Mouse (Mus musculus) myocyte (in vitro differentiated cells): ENCODE measurements around the gene Sds.

ENCODE experiments used
- CEBPB ChIP-seq: IDR thresholded peaks from 2 replicates; pipeline ENCODE4 v1.6.1; 2011; ENCODE audit warnings: mild to moderate bottlenecking, moderate library complexity; ENCODE audit not compliant: poor library complexity, insufficient read depth, severe bottlenecking
- E2F4 ChIP-seq: IDR thresholded peaks from one replicate; pipeline ENCODE4 v1.6.1; 2011; ENCODE audit warnings: mild to moderate bottlenecking, control low read depth, moderate library complexity; ENCODE audit not compliant: insufficient read depth
- MAX ChIP-seq: IDR thresholded peaks from one replicate; pipeline ENCODE4 v1.6.1; 2011; ENCODE audit warnings: low read depth, mild to moderate bottlenecking, control low read depth
- MYOD1 ChIP-seq, 3 experiments: IDR thresholded peaks; one replicate each; pipeline ENCODE4 v1.6.1; 2011; ENCODE audit warnings: control low read depth in 2 of 3, low read depth in 2 of 3, mild to moderate bottlenecking in 2 of 3, moderate library complexity in 1 of 3; ENCODE audit not compliant: insufficient read length in 2 of 3, control insufficient read depth in 1 of 3
- MYOG ChIP-seq, 3 experiments: IDR thresholded peaks; one replicate each; pipeline ENCODE4 v1.6.1; 2011; ENCODE audit warnings: control low read depth in 2 of 3, low read depth in 2 of 3, mild to moderate bottlenecking in 2 of 3; ENCODE audit not compliant: insufficient read length in 2 of 3, control insufficient read depth in 1 of 3, insufficient read depth in 1 of 3
- POLR2A ChIP-seq: IDR thresholded peaks from one replicate; pipeline ENCODE4 v1.6.1; 2011; ENCODE audit warnings: low read depth, mild to moderate bottlenecking, control low read depth, moderate library complexity; ENCODE audit not compliant: insufficient read length
- POLR2AphosphoS2 ChIP-seq: IDR thresholded peaks from one replicate; pipeline ENCODE4 v1.6.1; 2011; ENCODE audit warnings: low read depth, control low read depth; ENCODE audit not compliant: insufficient read length
- REST ChIP-seq: IDR thresholded peaks from one replicate; pipeline ENCODE4 v1.6.1; 2011; ENCODE audit warnings: mild to moderate bottlenecking, control low read depth, moderate library complexity; ENCODE audit not compliant: insufficient read depth, insufficient read length
- SRF ChIP-seq: IDR thresholded peaks from one replicate; pipeline ENCODE4 v1.6.1; 2011; ENCODE audit warnings: low read depth; ENCODE audit not compliant: control insufficient read depth, insufficient read length
- TCF12 ChIP-seq: IDR thresholded peaks from one replicate; pipeline ENCODE4 v1.6.1; 2011; ENCODE audit warnings: mild to moderate bottlenecking, control low read depth; ENCODE audit not compliant: poor library complexity, insufficient read depth, severe bottlenecking
- USF1 ChIP-seq: IDR thresholded peaks from one replicate; pipeline ENCODE4 v1.6.1; 2011; ENCODE audit warnings: low read depth, mild to moderate bottlenecking, control low read depth, moderate library complexity

- TF ChIP-seq E2F4 (no peak), USF1 (no peak), POLR2A (no peak), CEBPB (no peak), MYOG (IDR thresholded peaks at IDR 0.05; ENCODE audit: control insufficient read depth in 1 of 3, insufficient read depth in 1 of 3, insufficient read length in 2 of 3, low read depth in 2 of 3) (no peak), MAX (no peak), MYOD1 (IDR thresholded peaks at IDR 0.05; ENCODE audit: control insufficient read depth in 1 of 3, insufficient read length in 2 of 3, low read depth in 2 of 3) (no peak), SRF (no peak), POLR2AphosphoS2 (no peak), REST (no peak), TCF12 (no peak)
Measured at GRCm38 (mm10) chr5:120429692-120430091, 46.6 kb upstream of the Sds start.
